Mouse (Mus musculus) limb, embryonic 11.5 days (tissue): Measurements from ENCODE around the gene Zbtb7b. TPM values are rescaled to one million over a fixed set of nuclear protein-coding genes. Genes with fewer than 3 reads are reported as not detected.

ENCODE experiments used
- ATAC-seq: fragments of 200-750 bp; cut with Nextera tagmentation; 2 replicates; pipeline ENCODE4 v1.8.0; 2017; ENCODE audit warnings: low read depth; ENCODE audit not compliant: insufficient number of reproducible peaks, low FRiP score, low TSS enrichment
- DNase-seq: peaks from one replicate; pipeline ENCODE4 v3.0.0-alpha.2; 2015; ENCODE audit warnings: low spot score
- H3K27ac ChIP-seq: fragments of 300-500 bp; sonication (generic); replicated peaks from 2 replicates; pipeline ENCODE4 v1.5.1; 2014; ENCODE audit warnings: low read depth, mild to moderate bottlenecking, low read length
- H3K27me3 ChIP-seq: fragments of 300-500 bp; sonication (generic); 2 replicates; pipeline ENCODE4 v1.6.1; 2014; ENCODE audit warnings: mild to moderate bottlenecking, low read length, mixed read lengths; ENCODE audit not compliant: control insufficient read depth, insufficient read depth
- H3K36me3 ChIP-seq: fragments of 300-500 bp; sonication (generic); 2 replicates; pipeline ENCODE4 v1.6.1; 2014; ENCODE audit warnings: mild to moderate bottlenecking, low read length, moderate library complexity, mixed read lengths; ENCODE audit not compliant: control insufficient read depth, insufficient read depth
- H3K4me1 ChIP-seq: fragments of 300-500 bp; sonication (generic); 2 replicates; pipeline ENCODE4 v1.6.1; 2014; ENCODE audit warnings: low read length, mixed read lengths; ENCODE audit not compliant: control insufficient read depth, insufficient read depth
- H3K4me2 ChIP-seq: fragments of 300-500 bp; sonication (generic); 2 replicates; pipeline ENCODE4 v1.6.1; 2014; ENCODE audit warnings: low read depth, mild to moderate bottlenecking, moderate library complexity; ENCODE audit not compliant: severe bottlenecking
- H3K4me3 ChIP-seq: fragments of 300-500 bp; sonication (generic); 2 replicates; pipeline ENCODE4 v1.5.1; 2014; ENCODE audit warnings: low read depth, low read length
- H3K9ac ChIP-seq: fragments of 300-500 bp; sonication (generic); 2 replicates; pipeline ENCODE4 v1.6.1; 2014; ENCODE audit warnings: mild to moderate bottlenecking, low read length
- H3K9me3 ChIP-seq: fragments of 300-500 bp; sonication (generic); 2 replicates; pipeline ENCODE4 v1.6.1; 2016; ENCODE audit warnings: low read length; ENCODE audit not compliant: control insufficient read depth
- WGBS: fragments of 180-500 bp; shearing (Covaris S2); extraction: QIAGEN DNeasy Blood & Tissue Kit; methylation state at CpG from one replicate; pipeline ENCODE4 v1.1.7; 2014; 5-methylcytosine and 5-hydroxymethylcytosine counted together
- polyA plus RNA-seq: library from polyadenylated mRNA; unstranded; fragments of >200 nt; fragmentation: Nextera tagmentation; extraction: Ambion mirVana; gene quantifications from 2 replicates; pipeline ENCODE4 v1.2.1, GENCODE M21; 2014

Gene Zbtb7b
- polyA plus RNA-seq = 0.41 and 0.45 TPM in 2 replicates

DNA sequence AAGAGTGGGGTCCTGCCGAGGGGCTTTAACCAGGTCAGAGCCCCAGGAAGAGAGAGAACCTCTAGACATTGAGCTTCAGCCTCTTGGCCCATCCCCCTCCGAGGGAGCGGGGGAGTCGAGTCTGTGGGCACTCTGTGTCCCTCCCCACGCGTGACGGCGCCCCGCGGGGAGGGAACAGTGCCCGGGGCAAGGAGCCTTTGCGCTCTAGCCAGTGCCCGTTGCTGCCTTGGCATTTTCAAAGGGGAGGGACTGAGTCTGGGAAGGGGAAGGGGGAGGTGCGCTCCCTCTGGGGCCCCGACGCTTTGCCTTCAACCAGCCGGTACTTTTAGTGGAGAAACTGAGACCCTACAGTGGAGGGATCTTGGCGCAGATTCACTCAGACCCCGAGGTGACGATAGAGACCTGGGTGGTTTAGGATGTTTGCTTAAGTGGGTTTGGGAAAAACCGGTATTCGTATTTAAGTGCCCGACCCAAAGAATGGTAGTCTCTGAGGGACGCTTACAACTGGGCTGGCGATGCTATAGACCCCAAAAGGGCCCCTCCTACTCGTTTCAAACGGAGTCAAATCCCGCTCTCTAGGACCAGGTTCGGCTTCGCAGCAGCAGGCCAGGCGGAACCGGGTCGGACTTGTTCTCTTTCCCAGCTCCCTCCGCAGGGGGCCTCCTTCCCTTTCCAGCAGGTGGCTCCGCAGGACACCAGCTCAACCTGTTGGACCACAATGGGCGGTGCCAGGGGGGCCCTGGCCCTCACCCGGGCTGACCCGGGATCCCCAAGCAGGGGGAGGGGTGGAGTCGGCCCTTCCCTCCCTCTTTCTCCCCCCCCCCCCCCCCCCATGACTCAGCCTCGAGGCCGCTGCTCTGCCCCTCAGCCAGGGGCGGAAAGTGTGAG lies at the start of gene Zbtb7b:
Zbtb7b (minus strand) TSS at position 771 of the 888 bp plus-strand sequence.
- no peaks in the 10 kb centered on the region for H3K9me3 ChIP-seq
- peak; percentile 74 for DNase-seq
- peak within 1 kb of the TSS; percentile 99 for H3K4me2 ChIP-seq
- WGBS = 1% methylated on average over 38 of the region's 42 CpGs
- no peaks in the 10 kb centered on the region for H3K36me3 ChIP-seq
- peak within 1 kb of the TSS; percentile 50 for H3K9ac ChIP-seq
- H3K4me3 ChIP-seq = peak within 1 kb of the TSS; percentile 55
- ATAC-seq = peak; percentile 42
- peaks cover 6% of the 10 kb centered on the region; the same call in 1 of the 2 replicates for H3K27me3 ChIP-seq
- H3K27ac ChIP-seq = peak within 1 kb of the TSS; percentile 42
- peaks cover 37% of the 10 kb centered on the region for H3K4me1 ChIP-seq

DNA sequence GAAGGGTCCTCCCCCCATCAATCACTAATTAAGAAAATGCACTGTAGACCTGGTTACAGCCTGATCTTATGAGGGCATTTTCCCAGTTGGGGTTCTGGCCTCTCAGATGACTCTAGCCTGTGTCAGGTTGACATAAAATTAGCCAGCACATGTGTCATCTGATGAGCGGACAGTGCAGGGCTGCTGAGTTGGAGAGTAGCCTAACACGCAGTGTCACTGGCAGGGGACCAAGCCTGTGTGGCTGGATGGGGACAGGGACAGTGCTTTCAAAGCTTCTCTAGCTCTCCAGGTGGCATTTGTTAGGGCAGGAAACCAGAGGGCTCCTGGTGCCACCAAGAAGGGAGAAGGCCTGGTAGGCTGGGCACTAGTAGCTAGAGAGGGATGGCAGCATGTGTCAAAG lies 46.1 kb upstream of the Zbtb7b start:
- 96% methylated on average over 2 of the region's 2 CpGs for WGBS
- no peak for ATAC-seq

DNA sequence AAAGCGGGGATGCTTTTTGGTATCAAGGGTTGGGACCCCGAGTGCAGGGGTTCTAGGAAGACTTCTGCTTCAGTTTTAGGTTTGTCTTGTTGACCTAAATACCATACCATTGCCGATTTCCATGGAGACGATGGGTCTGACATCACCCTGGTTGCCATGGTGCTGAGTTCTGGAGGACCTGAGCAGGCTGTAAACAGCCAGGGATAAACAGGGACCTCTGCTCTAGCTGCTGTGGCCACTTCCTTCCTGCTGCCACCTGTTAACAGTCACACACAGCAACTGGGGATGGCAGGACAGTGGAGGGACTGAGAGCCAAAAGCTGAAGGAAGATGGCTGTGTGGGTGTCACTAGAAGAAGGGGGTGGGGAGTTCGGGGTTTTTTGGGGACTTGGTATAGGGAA lies 42.7 kb upstream of the Zbtb7b start:
- Histone ChIP-seq H3K36me3 (peaks cover 8% of the 10 kb centered on the region; the same call in 1 of the 2 replicates), H3K9ac (peak overlapping the region; percentile 28; the same call in 1 of the 2 replicates), H3K4me1 (peaks cover 8% of the 10 kb centered on the region), H3K4me3 (peak overlapping the region; percentile 44), H3K27ac (0 out of 2 replicates have a peak overlapping the region, but pooled peaks have one; percentile 0), H3K27me3 (no peaks in the 10 kb centered on the region), H3K9me3 (no peaks in the 10 kb centered on the region), H3K4me2 (peak overlapping the region; percentile 53)
- DNase-seq = peak; percentile 46
- ATAC-seq = no peak
- WGBS = 34% methylated on average over 5 of the region's 5 CpGs

More for the DNA sequence above, 46.1 kb upstream of the Zbtb7b start:
- Histone ChIP-seq H3K4me2 (no peak overlapping the region), H3K27ac (no peak overlapping the region), H3K9me3 (no peaks in the 10 kb centered on the region), H3K36me3 (peaks cover 7% of the 10 kb centered on the region; the same call in 1 of the 2 replicates), H3K9ac (no peak overlapping the region), H3K4me1 (peaks cover 8% of the 10 kb centered on the region), H3K4me3 (no peak overlapping the region), H3K27me3 (no peaks in the 10 kb centered on the region)
- DNase-seq = no peak

DNA sequence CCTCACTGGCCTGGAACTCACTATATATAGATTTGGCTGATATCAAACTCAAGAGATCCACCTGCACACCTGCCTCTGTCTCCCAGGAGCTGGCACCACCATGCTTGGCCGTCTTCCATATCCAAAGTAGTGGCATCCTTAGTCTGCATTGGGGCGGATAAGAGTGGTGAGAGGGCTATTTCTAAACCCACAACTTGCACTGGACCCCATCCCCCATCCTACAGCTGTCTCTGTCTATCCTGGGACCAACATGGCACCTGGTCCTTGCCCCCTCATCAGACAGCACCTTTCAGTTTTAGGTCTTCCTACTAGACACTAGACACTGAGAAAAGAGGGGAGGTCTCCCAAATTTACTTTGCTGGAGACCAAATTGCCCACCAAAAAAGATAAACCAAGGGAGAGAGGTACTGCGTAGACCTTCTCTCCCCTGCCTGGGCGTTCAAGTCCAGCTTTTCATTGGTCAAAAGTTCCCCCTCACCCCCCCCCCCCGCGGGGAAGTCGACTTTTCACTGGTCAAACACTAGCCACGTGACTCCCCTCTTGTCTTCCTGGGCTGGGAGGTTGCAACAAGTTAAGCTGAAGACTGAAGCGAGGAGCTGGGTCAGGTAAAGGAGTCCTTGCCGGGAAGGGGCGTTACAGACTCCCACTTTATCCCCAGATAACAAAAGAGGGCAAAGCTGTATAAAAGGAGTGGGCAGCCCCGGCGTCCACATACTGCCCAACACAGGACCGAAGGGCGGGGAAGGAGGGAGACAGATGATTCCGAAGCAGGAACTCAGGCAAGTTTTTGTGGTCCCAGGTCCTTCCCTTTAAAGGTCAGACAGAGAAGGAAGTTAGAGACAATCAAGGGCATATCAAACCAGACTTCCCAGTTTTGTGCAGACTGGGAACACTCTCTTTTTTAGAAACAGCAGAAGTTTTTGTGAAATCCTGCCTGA lies 41.9 kb upstream of the Zbtb7b start, which contains the start of gene Pbxip1:
Pbxip1 (plus strand) TSS at position 531 of the 938 bp plus-strand sequence.
- Histone ChIP-seq H3K36me3 (peaks cover 8% of the 10 kb centered on the region; the same call in 1 of the 2 replicates), H3K27ac (0 out of 2 replicates have a peak within 1 kb of the TSS, but pooled peaks have one; percentile 0), H3K4me1 (peaks cover 9% of the 10 kb centered on the region), H3K4me2 (peak within 1 kb of the TSS; percentile 53), H3K4me3 (peak within 1 kb of the TSS; percentile 44), H3K9me3 (no peaks in the 10 kb centered on the region), H3K9ac (peak within 1 kb of the TSS; percentile 55; the same call in 1 of the 2 replicates), H3K27me3 (no peaks in the 10 kb centered on the region)
- DNase-seq (peak; percentile 77), ATAC-seq (peak; percentile 82)
- WGBS = 6% methylated on average over 16 of the region's 16 CpGs

DNA sequence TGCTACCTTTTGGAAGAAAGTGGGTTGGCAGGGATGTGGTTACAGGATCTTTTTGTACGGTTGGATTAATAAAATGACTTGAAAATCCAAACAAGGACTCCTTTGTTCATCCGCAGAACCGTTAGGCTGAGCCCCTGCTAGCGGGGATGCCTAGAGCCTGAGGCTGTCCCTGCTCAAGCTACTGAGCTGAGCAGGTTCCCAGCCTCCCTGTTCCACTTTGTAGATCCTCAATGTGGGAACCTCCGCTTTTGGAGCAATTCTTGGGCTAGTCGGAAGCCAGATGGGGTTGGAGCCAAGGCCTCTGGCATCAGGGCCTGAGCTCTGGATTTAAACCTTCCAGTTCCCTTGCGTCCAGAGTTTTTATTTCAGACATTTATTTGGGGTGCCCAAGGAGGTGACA lies 40.5 kb upstream of the Zbtb7b start:
- H3K27ac ChIP-seq = no peak overlapping the region; the same call in 1 of the 2 replicates

DNA sequence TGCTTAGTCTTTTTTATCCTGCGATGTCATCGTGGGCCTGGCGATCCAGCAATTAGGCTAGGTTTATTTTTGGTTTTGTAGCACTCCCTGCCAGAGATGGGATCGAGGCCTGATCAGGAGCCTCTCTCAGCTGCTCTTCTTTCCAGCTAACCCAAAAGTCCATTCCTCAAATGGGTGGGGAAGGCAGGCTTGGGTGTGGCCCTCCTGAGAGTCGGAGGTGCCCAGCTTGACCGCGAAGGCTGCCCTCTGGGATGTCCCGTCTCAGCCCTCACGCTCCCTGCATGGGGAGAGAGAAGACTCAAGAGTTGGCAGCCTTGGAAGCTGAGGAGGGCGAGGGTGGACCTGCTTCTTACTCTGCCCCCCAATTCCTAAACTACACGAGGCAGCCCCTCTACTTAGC lies 40.0 kb upstream of the Zbtb7b start:
- H3K9me3 ChIP-seq = no peaks in the 10 kb centered on the region
- ATAC-seq (no peak), DNase-seq (no peak)
- peaks cover 6% of the 10 kb centered on the region; the same call in 1 of the 2 replicates for H3K36me3 ChIP-seq
- H3K4me1 ChIP-seq = peaks cover 15% of the 10 kb centered on the region
- H3K4me3 ChIP-seq = no peak overlapping the region
- H3K27ac ChIP-seq = no peak overlapping the region; the same call in 1 of the 2 replicates
- H3K4me2 ChIP-seq = no peak overlapping the region
- no peaks in the 10 kb centered on the region for H3K27me3 ChIP-seq
- 91% methylated on average over 11 of the region's 11 CpGs for WGBS
- H3K9ac ChIP-seq = no peak overlapping the region

More for the DNA sequence above, 40.5 kb upstream of the Zbtb7b start:
- H3K9ac ChIP-seq = no peak overlapping the region
- peaks cover 15% of the 10 kb centered on the region for H3K4me1 ChIP-seq
- no peak overlapping the region for H3K4me3 ChIP-seq
- peaks cover 8% of the 10 kb centered on the region; the same call in 1 of the 2 replicates for H3K36me3 ChIP-seq
- no peak for ATAC-seq
- no peak for DNase-seq
- no peak overlapping the region for H3K4me2 ChIP-seq
- H3K9me3 ChIP-seq = no peaks in the 10 kb centered on the region
- no peaks in the 10 kb centered on the region for H3K27me3 ChIP-seq
- WGBS = 77% methylated on average over 7 of the region's 7 CpGs

DNA sequence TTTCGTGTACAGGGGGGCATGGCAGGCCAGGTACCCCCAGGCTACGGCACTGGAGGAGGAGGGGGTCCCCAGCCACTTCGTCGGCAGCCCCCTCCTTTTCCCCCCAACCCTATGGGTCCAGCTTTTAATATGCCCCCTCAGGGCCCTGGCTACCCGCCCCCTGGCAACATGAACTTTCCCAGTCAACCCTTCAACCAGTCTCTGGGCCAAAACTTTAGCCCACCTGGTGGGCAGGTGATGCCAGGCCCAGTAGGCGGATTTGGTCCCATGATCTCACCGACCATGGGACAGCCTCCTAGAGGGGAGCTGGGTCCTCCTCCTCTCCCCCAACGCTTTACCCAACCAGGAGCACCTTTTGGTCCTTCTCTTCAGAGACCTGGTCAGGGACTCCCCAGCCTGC lies 38.0 kb upstream of the Zbtb7b start:
- 93% methylated on average over 8 of the region's 8 CpGs for WGBS
- Histone ChIP-seq H3K27me3 (no peaks in the 10 kb centered on the region), H3K9ac (no peak overlapping the region), H3K27ac (no peak overlapping the region), H3K36me3 (peaks cover 6% of the 10 kb centered on the region; the same call in 1 of the 2 replicates), H3K4me3 (no peak overlapping the region), H3K9me3 (no peaks in the 10 kb centered on the region), H3K4me2 (no peak overlapping the region), H3K4me1 (peaks cover 15% of the 10 kb centered on the region)
- ATAC-seq (no peak), DNase-seq (no peak)
